Mouse (Mus musculus) heart, adult 10 weeks (tissue): ENCODE results near the gene Serp1. TPM values are rescaled to one million over a fixed set of nuclear protein-coding genes. Genes with fewer than 3 reads are reported as not detected.

Source experiments
- polyA plus RNA-seq: library from polyadenylated mRNA; stranded (reverse); fragments of 350-450 nt; fragmentation: Illumina TruSeq; extraction: RNeasy Lipid Tissue Mini Kit (QIAGEN cat#74804); gene quantifications from one replicate; pipeline ENCODE4 v1.2.3, GENCODE M21; 2014; ENCODE audit warnings: low read depth, low replicate concordance

The Serp1 gene
- polyA plus RNA-seq, result 14.3 TPM

GRCm38 (mm10) chr3:58525652-58526407 is at the start of gene Serp1, which contains the start of gene Eif2a:
Gene Serp1 (minus strand): TSS chr3:58525892.
Gene Eif2a (plus strand): TSS chr3:58525821.

Other genes starting within 250 kb of the Serp1 start
- gene Tsc22d2, start 111.2 kb downstream of the Serp1 start, polyA plus RNA-seq, result 11.5 TPM
- gene Eif2a, start 71 bp downstream of the Serp1 start, polyA plus RNA-seq, result 45.7 TPM
- 128 TPM for gene Selenot, start 50.7 kb upstream of the Serp1 start, polyA plus RNA-seq
- 0.21 TPM for gene Erich6, start 111.3 kb upstream of the Serp1 start, polyA plus RNA-seq
- gene Siah2, start 166.5 kb upstream of the Serp1 start, polyA plus RNA-seq, result 9.8 TPM